Mouse (Mus musculus): ENCODE data around the gene Tspyl1.

The Tspyl1 gene

DNA sequence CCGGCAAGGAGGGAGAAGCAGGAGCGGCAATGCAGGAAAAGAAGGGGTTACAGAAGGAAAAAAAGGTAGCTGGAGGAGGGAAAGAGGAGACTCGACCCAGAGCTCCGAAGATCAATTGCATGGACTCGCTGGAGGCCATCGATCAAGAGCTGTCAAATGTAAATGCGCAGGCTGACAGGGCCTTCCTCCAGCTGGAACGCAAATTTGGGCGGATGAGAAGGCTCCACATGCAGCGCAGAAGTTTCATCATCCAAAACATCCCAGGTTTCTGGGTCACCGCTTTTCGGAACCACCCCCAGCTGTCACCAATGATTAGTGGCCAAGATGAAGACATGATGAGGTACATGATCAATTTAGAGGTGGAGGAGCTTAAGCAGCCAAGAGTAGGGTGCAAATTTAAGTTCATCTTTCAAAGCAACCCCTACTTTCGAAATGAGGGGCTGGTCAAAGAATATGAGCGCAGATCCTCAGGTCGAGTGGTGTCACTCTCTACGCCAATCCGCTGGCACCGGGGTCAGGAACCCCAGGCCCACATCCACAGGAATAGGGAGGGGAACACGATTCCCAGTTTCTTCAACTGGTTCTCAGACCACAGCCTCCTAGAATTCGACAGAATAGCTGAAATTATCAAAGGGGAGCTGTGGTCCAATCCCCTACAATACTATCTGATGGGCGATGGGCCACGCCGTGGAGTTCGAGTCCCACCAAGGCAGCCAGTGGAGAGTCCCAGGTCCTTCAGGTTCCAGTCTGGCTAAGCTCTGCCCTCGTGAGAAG lies 16.2 kb downstream of the Tspyl1 start:
- no peak for DNase-seq (ENCODE audit: extremely low read depth, low read depth, low spot score)

DNA sequence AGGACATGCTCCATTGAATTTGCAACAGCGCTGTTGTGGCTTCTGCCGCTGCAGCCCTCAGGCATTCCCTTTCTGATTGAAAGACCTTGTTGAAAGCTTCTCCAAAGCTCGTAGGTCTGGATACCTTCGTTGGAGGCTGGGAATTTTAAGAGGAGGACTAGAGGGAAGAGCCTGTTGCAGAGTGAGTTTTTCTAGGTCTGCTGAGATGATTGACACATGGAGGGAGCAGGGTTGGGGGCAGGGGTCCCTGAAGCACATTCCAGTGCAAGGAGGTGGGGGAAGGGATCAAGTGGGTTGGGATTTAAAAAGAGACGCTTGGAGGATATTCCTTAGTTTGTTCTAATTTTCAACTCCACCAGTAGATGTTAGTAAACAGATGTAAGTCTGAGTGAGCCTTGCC lies 18.4 kb downstream of the Tspyl1 start:
- no peak for DNase-seq (ENCODE audit: extremely low read depth, low read depth, low spot score)

DNA sequence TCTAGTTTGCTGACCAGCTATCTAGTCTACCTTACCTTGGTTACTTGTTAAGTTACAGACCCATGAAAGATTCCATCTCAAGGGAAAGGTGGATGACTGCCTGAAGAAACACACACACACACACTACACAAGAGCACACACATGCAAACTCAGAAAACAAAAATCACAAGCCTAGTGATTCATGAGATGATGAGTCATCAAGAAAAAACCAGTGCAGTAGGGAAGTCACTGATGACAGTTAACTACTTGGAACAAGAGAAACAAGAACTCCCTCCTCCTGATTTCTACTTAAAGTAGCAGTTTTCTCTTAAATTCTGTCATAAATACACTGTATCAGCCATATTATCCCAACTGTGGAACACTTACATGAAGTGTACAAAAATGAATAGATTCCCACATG lies 25.1 kb downstream of the Tspyl1 start:
- no peak for DNase-seq (ENCODE audit: extremely low read depth, low read depth, low spot score)

GRCm38 (mm10) chr10:34309915-34310685 lies 28.1 kb downstream of the Tspyl1 start:
- no peak for DNase-seq (ENCODE audit: extremely low read depth, low read depth, low spot score)

GRCm38 (mm10) chr10:34312536-34312935 lies 30.5 kb downstream of the Tspyl1 start:
- no peak for DNase-seq (ENCODE audit: extremely low read depth, low read depth, low spot score)

GRCm38 (mm10) chr10:34316571-34317216 lies 34.7 kb downstream of the Tspyl1 start:
- no peak for DNase-seq (ENCODE audit: extremely low read depth, low read depth, low spot score)

DNA sequence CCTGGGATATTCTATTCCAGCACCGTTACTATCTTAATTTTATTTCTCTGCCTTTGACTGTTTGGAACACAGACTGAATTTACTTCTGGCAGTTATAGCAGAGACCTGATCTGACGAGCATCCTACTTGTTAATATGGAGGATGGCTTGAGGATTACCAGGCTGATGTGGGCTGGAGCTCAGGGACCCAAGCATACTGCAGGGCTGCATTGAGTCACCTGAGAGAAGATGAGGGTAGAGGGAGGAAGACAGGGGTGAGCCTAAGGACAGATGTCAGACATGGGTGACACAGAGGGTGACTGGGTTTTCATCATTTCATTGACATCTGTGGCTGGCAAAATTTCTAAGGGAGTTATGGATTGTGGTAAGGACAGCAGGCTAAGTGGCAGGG lies 35.2 kb downstream of the Tspyl1 start:
- no peak for DNase-seq (ENCODE audit: extremely low read depth, low read depth, low spot score)

DNA sequence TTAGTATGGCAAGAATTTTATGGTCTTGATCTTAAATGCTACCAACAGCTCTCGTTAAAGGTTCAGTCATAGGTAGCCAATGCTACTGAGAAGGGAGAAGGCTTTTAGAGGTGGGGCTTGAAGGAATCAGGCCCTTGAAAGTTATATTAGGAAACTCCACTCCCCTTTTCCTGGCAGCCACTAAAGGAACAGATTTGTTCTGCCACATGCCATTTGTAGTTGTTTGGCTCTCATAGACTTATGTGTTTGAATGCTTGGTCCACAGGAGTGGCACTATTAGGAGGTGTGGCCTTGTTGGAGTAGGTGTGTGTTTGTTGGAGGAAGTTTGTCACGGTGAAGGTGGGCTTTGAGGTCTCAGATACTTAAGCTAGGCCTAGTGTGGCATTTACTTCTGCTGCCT lies 38.8 kb downstream of the Tspyl1 start:
- no peak for DNase-seq (ENCODE audit: extremely low read depth, low read depth, low spot score)

- no peak for DNase-seq (ENCODE audit: extremely low read depth, low read depth, low spot score)
These were observed 44.7 kb downstream of the Tspyl1 start for GRCm38 (mm10) chr10:34326701-34327100.

DNA sequence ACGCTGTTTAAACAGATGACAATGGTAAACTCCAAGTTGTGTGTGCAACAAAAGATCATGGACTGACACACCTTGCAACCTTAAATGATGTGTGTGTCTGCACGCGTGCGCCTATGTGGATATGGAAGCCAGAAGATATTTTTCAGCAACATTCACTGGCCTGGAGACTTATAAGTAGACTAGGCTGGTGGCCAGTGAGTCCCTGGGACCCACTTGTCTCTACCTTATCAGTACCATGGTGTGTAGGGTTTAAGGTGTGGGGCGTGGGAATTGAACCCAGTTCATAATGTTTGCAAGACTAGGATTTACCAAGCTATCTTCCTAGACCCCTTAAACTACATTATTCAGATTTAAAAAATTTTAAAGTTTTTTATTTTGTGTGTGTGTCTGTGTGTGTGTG lies 45.2 kb downstream of the Tspyl1 start:
- no peak for DNase-seq (ENCODE audit: extremely low read depth, low read depth, low spot score)

DNA sequence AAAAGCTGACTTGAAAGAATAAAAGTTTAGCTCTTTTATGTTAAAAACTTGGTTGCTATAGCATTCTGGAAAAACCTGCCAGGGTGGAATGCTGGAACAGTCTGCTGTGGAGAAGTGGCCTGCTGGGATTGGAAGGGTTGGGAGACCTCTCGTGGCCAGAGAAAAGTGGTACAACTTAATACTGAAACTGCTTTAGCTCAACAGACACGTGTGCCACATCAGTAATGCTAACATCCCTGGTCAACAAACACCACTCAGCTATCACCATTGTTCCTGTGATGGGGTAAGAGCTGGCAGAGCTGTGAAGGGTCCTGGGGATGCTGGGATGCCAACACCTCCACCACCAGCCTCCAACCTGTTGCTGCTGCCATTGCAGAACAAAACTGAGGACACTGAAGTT lies 46.3 kb downstream of the Tspyl1 start:
- DNase-seq (ENCODE audit: extremely low read depth, low read depth, low spot score): no peak

Measured in fat pad, adult 2 months (tissue).